Mouse (Mus musculus) liver, embryonic 14.5 days (tissue): ENCODE measurements around the gene Mdc1.
A peak's percentile ranks its signal among the peaks of the same experiment; 100 is the strongest.

Experiments used
- CTCF ChIP-seq: IDR thresholded peaks from 2 replicates; pipeline ENCODE4 v1.5.1; 2016; ENCODE audit warnings: antibody characterized with exemption, low read depth, control low read depth
- EP300 ChIP-seq: IDR thresholded peaks from 2 replicates; pipeline ENCODE4 v1.6.1; 2016; ENCODE audit warnings: antibody characterized with exemption, low read depth

DNA sequence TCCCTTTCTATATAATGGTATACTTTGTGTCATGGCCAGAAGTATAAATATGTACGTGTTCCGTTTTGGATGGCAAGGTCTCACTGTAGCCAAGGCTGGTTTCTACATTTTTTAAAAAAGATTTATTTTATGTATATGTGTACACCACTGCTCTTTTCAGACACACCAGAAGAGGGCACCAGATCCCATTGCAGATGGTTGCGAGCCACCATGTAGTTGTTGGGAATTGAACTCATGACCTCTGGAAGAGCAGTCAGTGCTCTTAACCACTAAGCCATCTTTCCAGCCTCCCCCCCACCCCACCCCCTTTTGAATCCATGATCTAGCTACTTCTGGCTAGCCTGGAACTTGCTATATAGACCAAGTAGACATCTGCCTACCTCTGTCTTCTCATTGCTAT, 2.2 kb downstream of the Mdc1 start:
- TF ChIP-seq EP300 (no peak), CTCF (peak; percentile 47)
